Mouse (Mus musculus) stomach, postnatal 0 days (tissue): ENCODE measurements at regions not wholly inside any gene's neighbourhood (a gene's known extent, or its start where the extent isn't known, plus 50 kb on each side); places are given as distances from the start of the nearest gene placed in this dataset.

Experiments
- ATAC-seq: fragments of 200-750 bp; cut with Nextera tagmentation; 2 replicates; pipeline ENCODE4 v1.8.0; 2017; ENCODE audit not compliant: low FRiP score, low TSS enrichment
- DNase-seq: peaks from one replicate; pipeline ENCODE4 v3.0.0-alpha.2; 2016; ENCODE audit warnings: low spot score
- H3K27ac ChIP-seq: fragments of 300-500 bp; sonication (generic); replicated peaks from 2 replicates; pipeline ENCODE4 v1.5.1; 2014; ENCODE audit warnings: mild to moderate bottlenecking, control low read depth
- H3K27me3 ChIP-seq: fragments of 300-500 bp; sonication (generic); 2 replicates; pipeline ENCODE4 v1.6.1; 2014; ENCODE audit warnings: low read length; ENCODE audit not compliant: control insufficient read depth, insufficient read depth
- H3K36me3 ChIP-seq: fragments of 300-500 bp; sonication (generic); 2 replicates; pipeline ENCODE4 v1.6.1; 2014; ENCODE audit warnings: low read length, mixed read lengths; ENCODE audit not compliant: control insufficient read depth, insufficient read depth
- H3K4me1 ChIP-seq: fragments of 300-500 bp; sonication (generic); replicated peaks from 2 replicates; pipeline ENCODE4 v1.6.1; 2014; ENCODE audit warnings: antibody characterized with exemption; ENCODE audit not compliant: control insufficient read depth, insufficient read depth
- H3K4me2 ChIP-seq: fragments of 300-500 bp; sonication (generic); replicated peaks from 2 replicates; pipeline ENCODE4 v1.6.1; 2014; ENCODE audit warnings: low read depth, mild to moderate bottlenecking, control low read depth, moderate library complexity
- H3K4me3 ChIP-seq: fragments of 300-500 bp; sonication (generic); 2 replicates; pipeline ENCODE4 v1.5.1; 2014; ENCODE audit warnings: low read depth, low read length, control low read depth
- H3K9ac ChIP-seq: fragments of 300-500 bp; sonication (generic); 2 replicates; pipeline ENCODE4 v1.6.1; 2014; ENCODE audit warnings: mild to moderate bottlenecking, low read length, control low read depth, mixed read lengths
- H3K9me3 ChIP-seq: fragments of 300-500 bp; sonication (generic); 2 replicates; pipeline ENCODE4 v1.6.1; 2016; ENCODE audit warnings: low read length; ENCODE audit not compliant: control insufficient read depth
- CTCF ChIP-seq: IDR thresholded peaks from 2 replicates; pipeline ENCODE4 v1.5.1; 2016; ENCODE audit warnings: antibody characterized with exemption, low read depth, mild to moderate bottlenecking, moderate library complexity
- EP300 ChIP-seq: optimal IDR thresholded peaks from 2 replicates; pipeline ENCODE3; 2016; ENCODE audit warnings: antibody characterized with exemption
- WGBS: fragments of 180-500 bp; shearing (Covaris S2); extraction: QIAGEN DNeasy Blood & Tissue Kit; methylation state at CpG from one replicate; pipeline ENCODE4 v1.1.7; 2014; 5-methylcytosine and 5-hydroxymethylcytosine counted together

GRCm38 (mm10) chr14:105542090-105542485 lies 283.7 kb downstream of the Ndfip2 start:
- no peak overlapping the region for H3K4me2 ChIP-seq
- TF ChIP-seq CTCF, result no peak
- TF ChIP-seq EP300, result no peak
- ATAC-seq (no peak), DNase-seq (no peak)
- no peaks in the 10 kb centered on the region for H3K36me3 ChIP-seq
- H3K9ac ChIP-seq, result no peak overlapping the region
- no peak overlapping the region for H3K4me3 ChIP-seq
- no peaks in the 10 kb centered on the region for H3K4me1 ChIP-seq
- H3K9me3 ChIP-seq, result no peaks in the 10 kb centered on the region
- H3K27me3 ChIP-seq, result no peaks in the 10 kb centered on the region
- 64% methylated on average over 8 of the region's 8 CpGs for WGBS
- no peak overlapping the region for H3K27ac ChIP-seq

- no peaks in the 10 kb centered on the region for H3K4me1 ChIP-seq
Observed at GRCm38 (mm10) chr14:105532168-105532745, 273.9 kb downstream of the Ndfip2 start.

GRCm38 (mm10) chr14:105528107-105528506 lies 269.7 kb downstream of the Ndfip2 start:
- H3K9ac ChIP-seq, result no peak overlapping the region
- H3K4me3 ChIP-seq, result no peak overlapping the region
- H3K4me2 ChIP-seq, result no peak overlapping the region
- no peaks in the 10 kb centered on the region for H3K9me3 ChIP-seq
- H3K4me1 ChIP-seq, result no peaks in the 10 kb centered on the region
- no peak for TF ChIP-seq EP300
- TF ChIP-seq CTCF, result no peak
- 67% methylated on average over 6 of the region's 6 CpGs for WGBS
- ATAC-seq (no peak), DNase-seq (no peak)
- H3K27ac ChIP-seq, result no peak overlapping the region
- no peaks in the 10 kb centered on the region for H3K36me3 ChIP-seq
- H3K27me3 ChIP-seq, result no peaks in the 10 kb centered on the region

More at GRCm38 (mm10) chr14:105532168-105532745, 273.9 kb downstream of the Ndfip2 start:
- no peak for DNase-seq
- Histone ChIP-seq H3K4me2 (no peak overlapping the region), H3K4me3 (no peak overlapping the region), H3K9ac (no peak overlapping the region), H3K27ac (no peak overlapping the region), H3K9me3 (no peaks in the 10 kb centered on the region), H3K36me3 (no peaks in the 10 kb centered on the region), H3K27me3 (no peaks in the 10 kb centered on the region)
- ATAC-seq, result no peak
- 36% methylated on average over 10 of the region's 10 CpGs for WGBS
- TF ChIP-seq EP300, result no peak
- TF ChIP-seq CTCF, result no peak

- Histone ChIP-seq H3K9me3 (no peaks in the 10 kb centered on the region), H3K27ac (no peak overlapping the region), H3K4me3 (no peak overlapping the region), H3K4me2 (no peak overlapping the region), H3K36me3 (no peaks in the 10 kb centered on the region), H3K9ac (no peak overlapping the region), H3K4me1 (no peaks in the 10 kb centered on the region), H3K27me3 (no peaks in the 10 kb centered on the region)
- TF ChIP-seq CTCF (no peak), EP300 (no peak)
- ATAC-seq, result no peak
- DNase-seq, result no peak
- WGBS, result 89% methylated on average over 4 of the region's 4 CpGs
Observed at GRCm38 (mm10) chr14:105523849-105524248, 265.5 kb downstream of the Ndfip2 start.

- TF ChIP-seq EP300, result no peak
- TF ChIP-seq CTCF, result no peak
- H3K36me3 ChIP-seq, result no peaks in the 10 kb centered on the region
- 42% methylated on average over 1 of the region's 1 CpGs for WGBS
- H3K4me1 ChIP-seq, result no peaks in the 10 kb centered on the region
- H3K27me3 ChIP-seq, result no peaks in the 10 kb centered on the region
- H3K27ac ChIP-seq, result no peak overlapping the region
- DNase-seq, result no peak
- ATAC-seq, result no peak
- no peak overlapping the region for H3K4me2 ChIP-seq
- no peak overlapping the region for H3K9ac ChIP-seq
- no peaks in the 10 kb centered on the region for H3K9me3 ChIP-seq
- no peak overlapping the region for H3K4me3 ChIP-seq
Observed at GRCm38 (mm10) chr14:105522279-105522678, 263.9 kb downstream of the Ndfip2 start.

- no peak for TF ChIP-seq EP300
- no peak for TF ChIP-seq CTCF
- H3K4me1 ChIP-seq, result no peaks in the 10 kb centered on the region
- H3K27me3 ChIP-seq, result no peaks in the 10 kb centered on the region
- H3K9me3 ChIP-seq, result no peaks in the 10 kb centered on the region
- no peak overlapping the region for H3K9ac ChIP-seq
- WGBS, result 28% methylated on average over 7 of the region's 7 CpGs
- DNase-seq, result no peak
- H3K4me2 ChIP-seq, result no peak overlapping the region
- ATAC-seq, result no peak
- no peak overlapping the region for H3K27ac ChIP-seq
- no peak overlapping the region for H3K4me3 ChIP-seq
- H3K36me3 ChIP-seq, result no peaks in the 10 kb centered on the region
Observed at GRCm38 (mm10) chr14:105518706-105519105, 260.3 kb downstream of the Ndfip2 start.
